Mouse (Mus musculus): ENCODE data around the gene B3gnt9. TPM values are rescaled to one million over a fixed set of nuclear protein-coding genes. Genes with fewer than 3 reads are reported as not detected.
"Not testable (repeated sequence)": the region's sequence is repeated elsewhere in the genome, so short reads cannot be mapped to it uniquely, and the experiment has no call there.

Gene B3gnt9
- polyA plus RNA-seq, 1 experiment, result 0.67 TPM

DNA sequence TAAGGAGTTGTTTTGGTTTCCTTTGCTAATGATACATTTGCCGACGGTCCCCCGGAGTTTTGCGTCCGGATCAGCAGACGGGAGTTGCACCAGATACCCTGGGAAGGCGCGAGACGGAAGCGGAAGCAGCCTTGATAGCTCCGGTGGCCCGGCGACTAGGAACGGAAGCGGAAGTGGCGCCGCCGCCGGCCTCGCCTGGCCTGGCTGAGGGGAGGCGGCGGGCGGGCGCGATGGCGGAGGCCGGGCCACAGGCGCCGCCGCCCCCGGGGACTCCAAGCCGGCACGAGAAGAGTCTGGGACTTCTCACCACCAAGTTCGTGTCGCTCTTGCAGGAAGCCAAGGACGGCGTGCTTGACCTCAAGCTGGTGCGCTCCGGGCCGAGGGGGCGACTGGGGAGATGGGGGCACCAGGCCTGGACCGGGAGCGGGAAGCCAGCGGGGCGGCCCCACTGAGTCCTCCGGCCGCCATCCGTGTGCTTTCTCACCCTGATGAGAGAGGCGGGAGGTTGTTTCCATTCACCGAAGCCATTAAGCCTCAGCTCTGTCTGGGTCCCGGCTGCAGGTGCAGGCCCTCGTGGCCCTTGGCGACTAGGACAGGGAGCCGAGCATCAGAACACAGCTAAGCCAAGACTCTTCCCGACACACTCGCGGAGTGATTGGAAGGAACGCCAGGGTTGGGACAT, 42.7 kb upstream of the B3gnt9 start, which contains the start of gene E2f4:
Gene E2f4 (plus strand): TSS at position 153 of the 682 bp plus-strand sequence.
- H3K27me3 ChIP-seq (ENCODE audit: control insufficient read depth, insufficient read depth, low read length, poor library complexity, severe bottlenecking), result no peaks in the 10 kb centered on the region
- peak within 1 kb of the TSS; percentile 21 for H3K27ac ChIP-seq (ENCODE audit: insufficient read depth, low read length)
- H3K4me3 ChIP-seq (ENCODE audit: low read depth, low read length), result peak within 1 kb of the TSS; percentile 97
- H3K9ac ChIP-seq (ENCODE audit: low read depth, poor library complexity, severe bottlenecking), result peak within 1 kb of the TSS; percentile 94
- peaks cover 6% of the 10 kb centered on the region for H3K4me1 ChIP-seq (ENCODE audit: control insufficient read depth, insufficient read depth, low read length)
- peaks cover 36% of the 10 kb centered on the region for H3K36me3 ChIP-seq (ENCODE audit: control insufficient read depth, insufficient read depth, low read length, poor library complexity, severe bottlenecking)
- no peaks in the 10 kb centered on the region for H3K9me3 ChIP-seq (replicated peaks; ENCODE audit: control insufficient read depth, insufficient read depth, low read length, poor library complexity, severe bottlenecking)
- TF ChIP-seq POLR2A (IDR thresholded peaks at IDR 0.05; ENCODE audit: insufficient read depth, low read length) (no peak), EP300 (IDR thresholded peaks at IDR 0.05; ENCODE audit: insufficient read depth, low read depth, low read length) (no peak), CTCF (IDR thresholded peaks at IDR 0.05; ENCODE audit: low read depth, low read length) (no peak)

DNA sequence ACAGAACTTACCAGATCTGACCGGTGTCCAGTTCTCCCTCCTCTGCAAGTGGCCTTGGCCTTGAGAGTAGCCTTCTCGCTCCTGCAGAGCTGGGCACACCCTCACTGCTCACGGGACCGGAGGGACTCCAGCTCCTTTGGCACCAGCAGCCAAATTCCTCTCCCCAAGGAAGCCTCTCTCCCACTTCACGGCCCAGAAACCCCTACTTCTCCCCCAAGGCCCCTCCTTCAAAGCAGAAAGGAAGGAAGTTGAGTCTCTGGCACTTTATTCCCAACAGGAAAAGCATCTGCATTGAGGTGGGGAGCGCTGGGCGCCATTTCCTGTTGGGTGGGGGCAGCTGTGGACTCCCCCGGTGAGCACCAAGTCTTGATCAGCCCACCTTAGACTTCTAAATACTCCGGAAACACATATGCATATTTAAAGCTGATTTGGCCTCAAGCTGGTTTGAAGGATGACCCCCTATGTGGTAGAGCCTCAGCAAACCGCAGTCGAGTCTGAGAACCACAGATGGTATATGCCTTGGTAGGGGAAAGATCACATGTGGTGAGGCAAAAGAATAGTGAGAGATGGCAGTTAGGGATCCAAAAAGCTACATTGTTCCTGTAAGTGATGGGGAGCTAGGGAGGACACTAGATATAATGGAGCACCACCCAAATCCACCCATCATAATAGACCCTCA, 41.1 kb upstream of the B3gnt9 start, which contains the start of gene Exoc3l:
Gene Exoc3l (minus strand): TSS at position 207 of the 679 bp plus-strand sequence.
- peaks cover 6% of the 10 kb centered on the region for H3K4me1 ChIP-seq (ENCODE audit: control insufficient read depth, insufficient read depth, low read length)
- H3K36me3 ChIP-seq (ENCODE audit: control insufficient read depth, insufficient read depth, low read length, poor library complexity, severe bottlenecking), result peaks cover 22% of the 10 kb centered on the region
- H3K9ac ChIP-seq (ENCODE audit: low read depth, poor library complexity, severe bottlenecking), result peak within 1 kb of the TSS; percentile 94
- TF ChIP-seq CTCF (IDR thresholded peaks at IDR 0.05; ENCODE audit: low read depth, low read length) (no peak), POLR2A (IDR thresholded peaks at IDR 0.05; ENCODE audit: insufficient read depth, low read length) (no peak), EP300 (IDR thresholded peaks at IDR 0.05; ENCODE audit: insufficient read depth, low read depth, low read length) (no peak)
- no peaks in the 10 kb centered on the region for H3K9me3 ChIP-seq (replicated peaks; ENCODE audit: control insufficient read depth, insufficient read depth, low read length, poor library complexity, severe bottlenecking)
- no peaks in the 10 kb centered on the region for H3K27me3 ChIP-seq (ENCODE audit: control insufficient read depth, insufficient read depth, low read length, poor library complexity, severe bottlenecking)
- peak within 1 kb of the TSS; percentile 37 for H3K4me3 ChIP-seq (ENCODE audit: low read depth, low read length)
- peak within 1 kb of the TSS; percentile 21; the same call in 1 of the 2 replicates for H3K27ac ChIP-seq (ENCODE audit: insufficient read depth, low read length)

DNA sequence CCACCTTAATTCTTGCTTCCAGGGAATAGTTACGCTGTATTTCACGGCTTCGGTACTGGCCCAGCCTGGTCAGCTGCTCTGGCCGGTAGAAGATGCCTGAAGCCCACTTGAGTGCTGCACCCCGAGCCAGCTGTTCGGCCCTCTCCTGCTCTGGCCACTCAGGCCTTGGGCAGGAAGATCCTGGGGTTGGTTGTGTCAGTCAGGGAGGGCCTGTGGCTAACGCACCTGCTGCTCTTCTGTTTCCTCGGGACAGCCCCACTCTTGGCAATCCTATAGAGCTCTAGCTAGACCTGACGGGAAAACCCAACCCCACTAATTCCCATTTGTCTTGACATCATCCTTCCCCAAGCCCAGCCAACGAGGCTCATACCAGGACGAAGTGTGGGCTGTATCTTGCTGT, 40.3 kb upstream of the B3gnt9 start:
- Histone ChIP-seq H3K9me3 (replicated peaks; ENCODE audit: control insufficient read depth, insufficient read depth, low read length, poor library complexity, severe bottlenecking) (no peaks in the 10 kb centered on the region), H3K9ac (ENCODE audit: low read depth, poor library complexity, severe bottlenecking) (peak overlapping the region; percentile 34), H3K27ac (ENCODE audit: insufficient read depth, low read length) (peak overlapping the region; percentile 7; the same call in 1 of the 2 replicates), H3K27me3 (ENCODE audit: control insufficient read depth, insufficient read depth, low read length, poor library complexity, severe bottlenecking) (no peaks in the 10 kb centered on the region), H3K36me3 (ENCODE audit: control insufficient read depth, insufficient read depth, low read length, poor library complexity, severe bottlenecking) (peaks cover 14% of the 10 kb centered on the region), H3K4me3 (ENCODE audit: low read depth, low read length) (peak overlapping the region; percentile 37), H3K4me1 (ENCODE audit: control insufficient read depth, insufficient read depth, low read length) (peaks cover 6% of the 10 kb centered on the region)
- no peak for TF ChIP-seq EP300 (IDR thresholded peaks at IDR 0.05; ENCODE audit: insufficient read depth, low read depth, low read length)
- TF ChIP-seq POLR2A (IDR thresholded peaks at IDR 0.05; ENCODE audit: insufficient read depth, low read length), result no peak
- no peak for TF ChIP-seq CTCF (IDR thresholded peaks at IDR 0.05; ENCODE audit: low read depth, low read length)

DNA sequence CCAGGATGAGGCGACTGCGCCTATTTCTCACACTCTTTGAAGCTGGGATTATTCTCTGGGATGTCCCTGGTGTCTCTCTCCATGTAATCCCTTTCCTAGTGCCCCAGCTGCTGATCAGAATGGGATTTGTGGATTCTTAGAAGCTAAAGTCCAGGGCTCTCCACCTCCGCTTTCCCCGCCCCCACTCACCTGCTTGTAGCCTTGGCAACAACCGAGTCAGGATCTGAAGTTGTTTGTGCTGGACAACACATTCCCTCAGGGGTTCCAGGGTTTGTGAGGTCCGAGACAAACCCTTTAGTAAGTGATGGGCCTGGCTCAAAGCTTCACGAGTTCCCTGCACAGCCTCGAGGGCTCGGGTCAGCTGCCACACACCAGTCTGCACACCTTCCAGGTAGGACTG, 39.8 kb upstream of the B3gnt9 start:
- H3K9ac ChIP-seq (ENCODE audit: low read depth, poor library complexity, severe bottlenecking), result no peak overlapping the region
- peaks cover 9% of the 10 kb centered on the region for H3K36me3 ChIP-seq (ENCODE audit: control insufficient read depth, insufficient read depth, low read length, poor library complexity, severe bottlenecking)
- peaks cover 6% of the 10 kb centered on the region for H3K4me1 ChIP-seq (ENCODE audit: control insufficient read depth, insufficient read depth, low read length)
- TF ChIP-seq EP300 (IDR thresholded peaks at IDR 0.05; ENCODE audit: insufficient read depth, low read depth, low read length) (no peak), CTCF (IDR thresholded peaks at IDR 0.05; ENCODE audit: low read depth, low read length) (no peak), POLR2A (IDR thresholded peaks at IDR 0.05; ENCODE audit: insufficient read depth, low read length) (no peak)
- no peak overlapping the region for H3K27ac ChIP-seq (ENCODE audit: insufficient read depth, low read length)
- no peaks in the 10 kb centered on the region for H3K27me3 ChIP-seq (ENCODE audit: control insufficient read depth, insufficient read depth, low read length, poor library complexity, severe bottlenecking)
- peak overlapping the region; percentile 37; the same call in 1 of the 2 replicates for H3K4me3 ChIP-seq (ENCODE audit: low read depth, low read length)
- H3K9me3 ChIP-seq (replicated peaks; ENCODE audit: control insufficient read depth, insufficient read depth, low read length, poor library complexity, severe bottlenecking), result no peaks in the 10 kb centered on the region

DNA sequence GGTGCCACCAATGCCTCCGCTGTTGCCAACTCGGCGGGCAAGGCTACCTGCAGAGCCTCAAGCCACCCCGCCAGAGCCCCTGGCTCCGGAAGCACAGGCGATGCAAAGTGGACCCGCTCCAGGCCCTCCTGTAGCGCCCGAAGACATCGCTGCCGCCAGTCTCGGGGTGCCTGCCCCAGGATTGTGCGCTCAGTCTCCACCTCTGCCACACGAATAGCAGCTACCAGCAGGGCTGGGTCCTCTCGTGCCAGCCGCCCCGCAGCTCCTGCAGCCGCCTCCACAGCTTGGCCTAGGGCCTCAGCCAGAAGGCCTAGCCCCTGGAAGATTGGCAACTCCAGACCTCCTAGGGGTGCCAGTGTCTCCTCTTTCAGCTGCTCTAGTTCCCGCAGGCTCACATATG, 38.5 kb upstream of the B3gnt9 start:
- Histone ChIP-seq H3K4me3 (ENCODE audit: low read depth, low read length) (peak overlapping the region; percentile 38), H3K27ac (ENCODE audit: insufficient read depth, low read length) (no peak overlapping the region), H3K9me3 (replicated peaks; ENCODE audit: control insufficient read depth, insufficient read depth, low read length, poor library complexity, severe bottlenecking) (no peaks in the 10 kb centered on the region), H3K27me3 (ENCODE audit: control insufficient read depth, insufficient read depth, low read length, poor library complexity, severe bottlenecking) (no peaks in the 10 kb centered on the region), H3K9ac (ENCODE audit: low read depth, poor library complexity, severe bottlenecking) (peak overlapping the region; percentile 45), H3K36me3 (ENCODE audit: control insufficient read depth, insufficient read depth, low read length, poor library complexity, severe bottlenecking) (no peaks in the 10 kb centered on the region), H3K4me1 (ENCODE audit: control insufficient read depth, insufficient read depth, low read length) (peaks cover 4% of the 10 kb centered on the region)
- TF ChIP-seq EP300 (IDR thresholded peaks at IDR 0.05; ENCODE audit: insufficient read depth, low read depth, low read length) (no peak), POLR2A (IDR thresholded peaks at IDR 0.05; ENCODE audit: insufficient read depth, low read length) (no peak), CTCF (IDR thresholded peaks at IDR 0.05; ENCODE audit: low read depth, low read length) (no peak)

DNA sequence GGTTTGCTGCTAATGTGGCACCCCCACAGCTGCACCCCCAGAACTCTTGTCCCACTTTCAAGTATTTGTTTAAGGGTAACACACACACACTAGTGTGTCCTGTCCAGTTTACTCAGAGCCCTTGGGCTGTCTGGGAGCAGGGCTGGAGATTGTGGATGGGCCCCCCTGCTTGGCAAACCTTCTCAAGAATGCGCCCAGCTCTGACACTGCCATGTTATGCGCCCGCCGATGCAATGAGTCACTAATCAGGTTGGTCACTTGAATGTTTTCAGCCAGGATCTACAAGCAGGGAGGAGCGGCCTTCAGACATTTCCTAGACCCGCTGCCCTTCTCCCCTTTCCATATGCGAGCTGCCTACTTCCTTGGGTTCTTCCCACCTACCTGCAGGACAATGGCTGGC, 37.5 kb upstream of the B3gnt9 start:
- H3K4me1 ChIP-seq (ENCODE audit: control insufficient read depth, insufficient read depth, low read length), result peaks cover 4% of the 10 kb centered on the region
- peak overlapping the region; percentile 38 for H3K4me3 ChIP-seq (ENCODE audit: low read depth, low read length)
- TF ChIP-seq CTCF (IDR thresholded peaks at IDR 0.05; ENCODE audit: low read depth, low read length), result no peak
- TF ChIP-seq EP300 (IDR thresholded peaks at IDR 0.05; ENCODE audit: insufficient read depth, low read depth, low read length), result no peak
- TF ChIP-seq POLR2A (IDR thresholded peaks at IDR 0.05; ENCODE audit: insufficient read depth, low read length), result no peak
- H3K36me3 ChIP-seq (ENCODE audit: control insufficient read depth, insufficient read depth, low read length, poor library complexity, severe bottlenecking), result no peaks in the 10 kb centered on the region
- H3K27me3 ChIP-seq (ENCODE audit: control insufficient read depth, insufficient read depth, low read length, poor library complexity, severe bottlenecking), result no peaks in the 10 kb centered on the region
- H3K27ac ChIP-seq (ENCODE audit: insufficient read depth, low read length), result no peak overlapping the region
- peak overlapping the region; percentile 45 for H3K9ac ChIP-seq (ENCODE audit: low read depth, poor library complexity, severe bottlenecking)
- H3K9me3 ChIP-seq (replicated peaks; ENCODE audit: control insufficient read depth, insufficient read depth, low read length, poor library complexity, severe bottlenecking), result no peaks in the 10 kb centered on the region

DNA sequence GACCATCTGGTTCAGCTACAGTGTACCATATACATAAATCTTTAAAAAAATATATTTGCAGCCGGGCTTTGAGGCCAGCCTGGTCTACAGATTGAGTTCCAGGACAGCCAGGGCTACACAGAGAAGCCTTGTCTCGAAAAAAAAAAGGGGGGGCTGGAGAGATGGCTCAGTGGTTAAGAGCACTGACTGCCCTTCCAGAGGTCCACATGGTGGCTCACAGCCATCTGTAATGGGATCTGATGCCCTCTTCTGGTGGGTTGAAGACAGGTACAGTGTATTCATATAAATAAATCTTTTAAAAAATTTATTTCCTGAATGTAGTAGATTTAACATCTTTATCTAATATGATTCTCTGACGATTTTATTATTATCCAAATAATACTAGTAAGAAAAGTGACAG, 36.8 kb upstream of the B3gnt9 start:
- H3K27ac ChIP-seq (ENCODE audit: insufficient read depth, low read length); H3K27me3 ChIP-seq (ENCODE audit: control insufficient read depth, insufficient read depth, low read length, poor library complexity, severe bottlenecking); H3K36me3 ChIP-seq (ENCODE audit: control insufficient read depth, insufficient read depth, low read length, poor library complexity, severe bottlenecking); H3K9ac ChIP-seq (ENCODE audit: low read depth, poor library complexity, severe bottlenecking); H3K4me3 ChIP-seq (ENCODE audit: low read depth, low read length); H3K4me1 ChIP-seq (ENCODE audit: control insufficient read depth, insufficient read depth, low read length); H3K9me3 ChIP-seq (replicated peaks; ENCODE audit: control insufficient read depth, insufficient read depth, low read length, poor library complexity, severe bottlenecking): not testable (repeated sequence)

DNA sequence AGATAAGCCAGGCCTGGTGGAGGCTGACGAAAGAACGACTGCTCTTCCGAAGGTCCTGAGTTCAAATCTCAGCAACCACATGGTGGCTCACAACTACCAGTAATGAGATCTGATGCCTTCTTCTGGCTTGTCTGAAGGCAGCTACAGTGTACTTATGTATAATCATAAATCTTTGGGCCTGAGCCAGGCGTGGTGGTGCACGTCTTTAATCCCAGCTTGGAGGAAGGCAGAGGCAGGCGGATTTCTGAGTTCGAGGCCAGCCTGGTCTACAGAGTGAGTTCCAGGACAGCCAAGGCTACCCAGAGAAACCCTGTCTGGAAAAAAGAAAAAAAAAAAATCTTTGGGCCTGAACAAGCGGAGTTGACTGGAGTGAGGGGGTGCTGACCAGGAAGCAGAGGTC, 36.4 kb upstream of the B3gnt9 start:
- H3K4me1 ChIP-seq (ENCODE audit: control insufficient read depth, insufficient read depth, low read length); H3K27me3 ChIP-seq (ENCODE audit: control insufficient read depth, insufficient read depth, low read length, poor library complexity, severe bottlenecking); H3K36me3 ChIP-seq (ENCODE audit: control insufficient read depth, insufficient read depth, low read length, poor library complexity, severe bottlenecking); H3K4me3 ChIP-seq (ENCODE audit: low read depth, low read length); H3K9ac ChIP-seq (ENCODE audit: low read depth, poor library complexity, severe bottlenecking); H3K27ac ChIP-seq (ENCODE audit: insufficient read depth, low read length); H3K9me3 ChIP-seq (replicated peaks; ENCODE audit: control insufficient read depth, insufficient read depth, low read length, poor library complexity, severe bottlenecking): not testable (repeated sequence)

Data from ES-Bruce4 (cell line).